Mouse (Mus musculus) CH12.LX (cell line): ENCODE data around the gene Aoc3. TPM values are rescaled to one million over a fixed set of nuclear protein-coding genes. Genes with fewer than 3 reads are reported as not detected.
A peak's percentile ranks its signal among the peaks of the same experiment; 100 is the strongest.

Experiments used
- DNase-seq: peaks from one replicate; pipeline ENCODE4 v3.0.0-alpha.2; 2013; ENCODE audit errors: extremely low read depth
- H3K27ac ChIP-seq: 2 replicates; pipeline ENCODE4 v1.5.1; 2012; ENCODE audit warnings: low read depth, mild to moderate bottlenecking, control low read depth, moderate library complexity; ENCODE audit not compliant: insufficient read depth
- H3K27me3 ChIP-seq: replicated peaks from 2 replicates; pipeline ENCODE3; 2012; ENCODE audit warnings: inconsistent platforms
- H3K36me3 ChIP-seq, 2 experiments: replicated peaks in 1 of 2; 2 replicates each; pipeline versions ENCODE3 to v1.6.1; 2012; ENCODE audit warnings: inconsistent platforms in 1 of 2, low read length in 1 of 2, mild to moderate bottlenecking in 1 of 2, mixed read lengths in 1 of 2, moderate library complexity in 1 of 2; ENCODE audit not compliant: control insufficient read depth in 1 of 2, insufficient read depth in 1 of 2
- H3K4me1 ChIP-seq, 2 experiments: 2 replicates each; pipeline ENCODE4 v1.6.1; 2012; ENCODE audit warnings: inconsistent platforms in 1 of 2, moderate library complexity in 1 of 2; ENCODE audit not compliant: insufficient read depth in 2 of 2, control insufficient read depth in 1 of 2
- H3K4me2 ChIP-seq: 2 replicates; pipeline ENCODE4 v1.6.1; 2012; ENCODE audit warnings: low read depth, mild to moderate bottlenecking, control low read depth; ENCODE audit not compliant: poor library complexity, insufficient read depth, severe bottlenecking
- H3K4me3 ChIP-seq, 3 experiments: fragments of 150-350 bp in 1 of 3; sonication (generic) in 1 of 3; replicated peaks in 1 of 3; 2 replicates each; pipeline versions ENCODE3 to v1.5.1; 2011 to 2012; ENCODE audit warnings: low read depth in 2 of 3, low read length in 2 of 3, mild to moderate bottlenecking in 2 of 3, moderate library complexity in 2 of 3, control low read depth in 1 of 3, improper control_type of control experiment in 1 of 3, inconsistent platforms in 1 of 3, mixed read lengths in 1 of 3; ENCODE audit not compliant: poor library complexity in 1 of 3
- H3K79me2 ChIP-seq: replicated peaks from 2 replicates; pipeline ENCODE4 v1.6.1; 2012; ENCODE audit warnings: mild to moderate bottlenecking, moderate library complexity; ENCODE audit not compliant: control insufficient read depth, poor library complexity, insufficient read depth, severe bottlenecking; ENCODE audit errors: extremely low read depth
- H3K9ac ChIP-seq: 2 replicates; pipeline ENCODE4 v1.6.1; 2012; ENCODE audit warnings: low read depth, mild to moderate bottlenecking, control low read depth, moderate library complexity; ENCODE audit not compliant: insufficient read depth
- H3K9me3 ChIP-seq: replicated peaks from 2 replicates; pipeline ENCODE3; 2012; ENCODE audit warnings: low read length, inconsistent platforms, mixed read lengths
- CTCF ChIP-seq, 2 experiments: IDR thresholded peaks in 1 of 2; conservative IDR thresholded peaks in 1 of 2; 2 replicates each; pipeline ENCODE4 v1.5.1; 2011 to 2012; ENCODE audit warnings: low read depth in 2 of 2, low read length in 2 of 2, improper control_type of control experiment in 1 of 2, inconsistent platforms in 1 of 2, mild to moderate bottlenecking in 1 of 2, moderate library complexity in 1 of 2
- ETS1 ChIP-seq: conservative IDR thresholded peaks from 2 replicates; pipeline ENCODE4 v1.6.1; 2012; ENCODE audit warnings: low read depth, mild to moderate bottlenecking, inconsistent platforms, low read length, improper control_type of control experiment, moderate library complexity
- MAX ChIP-seq: IDR thresholded peaks from 2 replicates; pipeline ENCODE4 v1.6.1; 2011; ENCODE audit warnings: low read length, improper control_type of control experiment
- TCF12 ChIP-seq: IDR thresholded peaks from 2 replicates; pipeline ENCODE4 v1.6.1; 2014; ENCODE audit warnings: low read depth, mild to moderate bottlenecking, inconsistent platforms, low read length, improper control_type of control experiment
- USF1 ChIP-seq: IDR thresholded peaks from 2 replicates; pipeline ENCODE4 v1.6.1; 2014; ENCODE audit warnings: low read depth, mild to moderate bottlenecking, inconsistent platforms, low read length, improper control_type of control experiment
- ZMIZ1 ChIP-seq: IDR thresholded peaks from 2 replicates; pipeline ENCODE4 v1.6.1; 2012; ENCODE audit warnings: low read depth, mild to moderate bottlenecking, inconsistent platforms, low read length, improper control_type of control experiment
- dilution Hi-C: fragments of 300-500 bp; cut with MboI; formaldehyde crosslinking; loops from 2 replicates; pipeline ENCODE4 v1.14.3; 2020; ENCODE audit warnings: low sequenced_read_pairs; ENCODE audit not compliant: extremely low pct_unique_long_range_greater_than_20kb, extremely low pct_ligation_motif_present
- in situ Hi-C: fragments of 300-500 bp; cut with MboI; formaldehyde crosslinking; loops from 3 replicates; pipeline ENCODE4 v1.14.3; 2019; ENCODE audit warnings: low sequenced_read_pairs, low pct_ligation_motif_present, low pct_unique_long_range_greater_than_20kb, mixed read lengths
- polyA plus RNA-seq: library from polyadenylated mRNA; unstranded; fragments of >175 nt; gene quantifications from 2 replicates; pipeline ENCODE4 v1.2.1, GENCODE M21; 2012; ENCODE audit warnings: low read depth; ENCODE audit not compliant: insufficient read length
- total RNA-seq, 2 experiments: library from RNA; depleted of rRNA; stranded (reverse); fragments of 300-350 nt in 1 of 2; fragments of >200 nt in 1 of 2; gene quantifications; 2 replicates each; pipeline ENCODE4 v1.2.3; 2012 to 2014

The Aoc3 gene
- total and polyA plus RNA-seq, 3 experiments = 0.25 to 0.99 (median 0.28) TPM

- no peak for TF ChIP-seq TCF12
Measured at GRCm38 (mm10) chr11:101287306-101287705, 43.1 kb upstream of the Aoc3 start (continued).

GRCm38 (mm10) chr11:101291231-101291630 is 39.2 kb upstream of the Aoc3 start:
- H3K27me3 ChIP-seq = no peaks in the 10 kb centered on the region
- TF ChIP-seq ZMIZ1 = no peak
- no peak for TF ChIP-seq USF1
- in situ Hi-C loops (loop anchor here (10.0 kb wide), 1 partner anchor 76 kb away; no protein-coding TSS in a partner anchor), dilution Hi-C loops (no loop called here)
- no peak overlapping the region for H3K9ac ChIP-seq
- no peaks in the 10 kb centered on the region for H3K4me1 ChIP-seq
- no peak overlapping the region for H3K4me3 ChIP-seq
- no peaks in the 10 kb centered on the region for H3K9me3 ChIP-seq
- no peak overlapping the region for H3K27ac ChIP-seq
- peaks cover 74 to 96% of the 10 kb centered on the region in 2 experiments for H3K36me3 ChIP-seq
- no peak overlapping the region for H3K4me2 ChIP-seq
- DNase-seq = no peak
- peaks cover 5% of the 10 kb centered on the region; the same call in 1 of the 2 replicates for H3K79me2 ChIP-seq

- no peak overlapping the region for H3K27ac ChIP-seq
- no peak overlapping the region for H3K4me3 ChIP-seq
- no peak overlapping the region for H3K9ac ChIP-seq
- H3K36me3 ChIP-seq = peaks cover 70 to 99% of the 10 kb centered on the region in 2 experiments
- peaks cover under 1 to 12% of the 10 kb centered on the region in 2 experiments; a peak in 3 of 4 replicates for H3K4me1 ChIP-seq
- no peaks in the 10 kb centered on the region for H3K9me3 ChIP-seq
- dilution Hi-C loops = no loop called here
- H3K4me2 ChIP-seq = no peak overlapping the region
- no peak for DNase-seq
- TF ChIP-seq ETS1 = no peak
- TF ChIP-seq, all 38 proteins: peak for 0
- in situ Hi-C loops = loop anchor here (10.0 kb wide), 1 partner anchor 80 kb away; no protein-coding TSS in a partner anchor
- Histone ChIP-seq H3K79me2 (peaks cover 38% of the 10 kb centered on the region), H3K27me3 (no peaks in the 10 kb centered on the region)
Measured at GRCm38 (mm10) chr11:101295191-101295590, 35.2 kb upstream of the Aoc3 start.

- peak; percentile 45 for DNase-seq
- H3K4me2 ChIP-seq = peak overlapping the region; percentile 92
- peak overlapping the region; percentile 88 for H3K9ac ChIP-seq
- no peak overlapping the region for H3K27ac ChIP-seq
- H3K79me2 ChIP-seq = peaks cover 53% of the 10 kb centered on the region
- in situ Hi-C loops (loop anchor here (10.0 kb wide), 1 partner anchor 216 kb away; the partner anchor contains the start of genes Coasy and Mlx), dilution Hi-C loops (no loop called here)
- no peaks in the 10 kb centered on the region for H3K27me3 ChIP-seq
- H3K36me3 ChIP-seq = peaks cover 23 to 46% of the 10 kb centered on the region in 2 experiments
- H3K4me3 ChIP-seq = peak overlapping the region; percentile 70 to 95 (median 84)
- H3K4me1 ChIP-seq = peaks cover 3 to 26% of the 10 kb centered on the region in 2 experiments; a peak in 3 of 4 replicates
- no peaks in the 10 kb centered on the region for H3K9me3 ChIP-seq
- TF ChIP-seq MAX (no peak), CTCF (conservative IDR thresholded peaks at IDR 0.05 in 1 of 2, IDR thresholded peaks at IDR 0.05 in 1 of 2; ENCODE audit: low read depth in 2 of 2, low read length in 2 of 2) (peak; percentile 30 to 50; a peak in 3 of 4 replicates)
Measured at GRCm38 (mm10) chr11:101300881-101301280, 29.5 kb upstream of the Aoc3 start.
